ENCODE assay signal across 12 mouse cellular contexts in the genomic region with DNA sequence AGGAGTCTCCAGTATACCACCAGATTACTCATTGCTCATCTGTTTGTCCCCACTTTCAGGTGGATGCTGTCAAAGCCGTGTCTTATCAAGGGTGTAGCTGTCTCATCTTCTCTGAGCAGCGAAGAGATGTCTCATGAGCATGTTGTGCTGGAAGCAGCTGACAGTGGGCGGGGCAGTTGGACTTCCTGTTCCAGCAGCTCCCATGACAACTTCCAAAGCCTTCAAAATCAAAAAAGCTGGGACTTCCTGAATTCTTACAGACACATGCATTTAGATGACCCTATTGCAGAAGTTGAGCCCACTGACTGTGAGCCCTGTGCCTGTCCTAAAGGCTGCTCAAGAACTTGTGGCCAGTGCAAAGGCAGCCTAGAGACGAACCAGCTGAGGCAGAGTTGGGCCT.
DNase-seq lines count a peak whose midpoint lies in the region; ATAC-seq and TF ChIP-seq lines count a peak whose summit lies in the region.
"Had no signal": no experiment of that assay in that cellular context is flagged by ENCODE, and none has a peak within 500 bp of the region (broad histone marks: within the 10 kb centered on the region; RNA-seq: fewer than 3 reads in every experiment).

No protein-coding gene starts in this region.

- ATAC-seq in heart, embryonic 12.5 days (ENCODE audit: insufficient number of reproducible peaks, low FRiP score): no peak
- ATAC-seq: intestine, postnatal 0 days had no signal

- H3K27ac ChIP-seq in heart, adult 2 months: no peak overlapping the region
- no peak overlapping the region for H3K27ac ChIP-seq in heart, embryonic 12.5 days (ENCODE audit: poor library complexity, severe bottlenecking)
- H3K27ac ChIP-seq: embryonic facial prominence, embryonic 15.5 days; liver, embryonic 13.5 days had no signal

- H3K9me3 ChIP-seq in heart, embryonic 12.5 days (replicated peaks): no peaks in the 10 kb centered on the region
- H3K9me3 ChIP-seq: embryonic facial prominence, embryonic 15.5 days; liver, embryonic 13.5 days had no signal

- WGBS in heart, adult 2 months: 32% methylated on average over 4 of the region's 4 CpGs
- WGBS in heart, embryonic 12.5 days: 70% methylated on average over 4 of the region's 4 CpGs

- intact Hi-C loops in heart, adult 2 months (cut with DNase I): no loop called here

- TF ChIP-seq CTCF in heart, adult 2 months (IDR thresholded peaks at IDR 0.05): no peak

- peak; percentile 57 to 75 for DNase-seq in heart, adult 2 months
- peak; percentile 14 for DNase-seq in right cerebral cortex, postnatal 14 days
- DNase-seq in right cerebral cortex, postnatal 4 days: no peak
- DNase-seq in kidney, postnatal 10 days: peak; percentile 55
- peak; percentile 55 to 65 for DNase-seq in monocyte, adult 2 months (ENCODE audit: low read depth in 1 of 2, low spot score in 2 of 2)
- no peak for DNase-seq in spleen, postnatal 4 days (ENCODE audit: low spot score in 2 of 2)
- no peak for DNase-seq in cerebellum, adult 11-12 months
- DNase-seq: liver, embryonic 13.5 days had no signal

- H3K27me3 ChIP-seq in heart, adult 2 months (ENCODE audit: control insufficient read depth, insufficient read depth, low read length): no peaks in the 10 kb centered on the region
- no peaks in the 10 kb centered on the region for H3K27me3 ChIP-seq in heart, embryonic 12.5 days (replicated peaks)
- H3K27me3 ChIP-seq: embryonic facial prominence, embryonic 15.5 days; liver, embryonic 13.5 days had no signal

- H3K4me1 ChIP-seq in heart, adult 2 months (ENCODE audit: control insufficient read depth, insufficient read depth, low read length): peaks cover 4% of the 10 kb centered on the region
- H3K4me1 ChIP-seq in heart, embryonic 12.5 days (replicated peaks): no peaks in the 10 kb centered on the region
- H3K4me1 ChIP-seq: liver, embryonic 13.5 days had no signal

- TF ChIP-seq EP300 in heart, adult 2 months (IDR thresholded peaks at IDR 0.05; ENCODE audit: insufficient read depth, low read depth, low read length): no peak

- H3K36me3 ChIP-seq in heart, adult 2 months (ENCODE audit: control insufficient read depth, insufficient read depth, low read length): no peaks in the 10 kb centered on the region
- H3K36me3 ChIP-seq in heart, embryonic 12.5 days: peaks cover 60% of the 10 kb centered on the region

- TF ChIP-seq POLR2A in heart, adult 2 months (IDR thresholded peaks at IDR 0.05; ENCODE audit: insufficient read depth, low read depth, low read length): no peak

- no peak overlapping the region for H3K4me3 ChIP-seq in heart, adult 2 months
- no peak overlapping the region for H3K4me3 ChIP-seq in heart, embryonic 12.5 days
- H3K4me3 ChIP-seq: embryonic facial prominence, embryonic 15.5 days; liver, embryonic 13.5 days; myocyte had no signal

- H3K9ac ChIP-seq in heart, adult 2 months (ENCODE audit: low read depth, low read length): no peak overlapping the region
- H3K9ac ChIP-seq in heart, embryonic 12.5 days: no peak overlapping the region
- H3K9ac ChIP-seq: embryonic facial prominence, embryonic 15.5 days; liver, embryonic 13.5 days had no signal

- H3K79me2 ChIP-seq in heart, adult 2 months (replicated peaks; ENCODE audit: control insufficient read depth, insufficient read depth, low read length): no peaks in the 10 kb centered on the region

- H3K4me2 ChIP-seq in heart, embryonic 12.5 days: no peak overlapping the region
- H3K4me2 ChIP-seq: embryonic facial prominence, embryonic 15.5 days; liver, embryonic 13.5 days had no signal

Comparison
In these comparisons a context has a peak if more than half of its experiments do, and no peak if none do; other contexts are left out.
1. DNase-seq: peak in heart, adult 2 months (2 of 2), right cerebral cortex, postnatal 14 days (single experiment), kidney, postnatal 10 days (single experiment) and monocyte, adult 2 months (2 of 2); none in right cerebral cortex, postnatal 4 days (single experiment), spleen, postnatal 4 days (0 of 2) and cerebellum, adult 11-12 months (single experiment).